Mouse (Mus musculus) liver, embryonic 14.5 days (tissue): ENCODE results near the gene Zmpste24.

ENCODE experiments used
- CTCF ChIP-seq: IDR thresholded peaks from 2 replicates; pipeline ENCODE4 v1.5.1; 2016; ENCODE audit warnings: antibody characterized with exemption, low read depth, control low read depth
- EP300 ChIP-seq: IDR thresholded peaks from 2 replicates; pipeline ENCODE4 v1.6.1; 2016; ENCODE audit warnings: antibody characterized with exemption, low read depth

DNA sequence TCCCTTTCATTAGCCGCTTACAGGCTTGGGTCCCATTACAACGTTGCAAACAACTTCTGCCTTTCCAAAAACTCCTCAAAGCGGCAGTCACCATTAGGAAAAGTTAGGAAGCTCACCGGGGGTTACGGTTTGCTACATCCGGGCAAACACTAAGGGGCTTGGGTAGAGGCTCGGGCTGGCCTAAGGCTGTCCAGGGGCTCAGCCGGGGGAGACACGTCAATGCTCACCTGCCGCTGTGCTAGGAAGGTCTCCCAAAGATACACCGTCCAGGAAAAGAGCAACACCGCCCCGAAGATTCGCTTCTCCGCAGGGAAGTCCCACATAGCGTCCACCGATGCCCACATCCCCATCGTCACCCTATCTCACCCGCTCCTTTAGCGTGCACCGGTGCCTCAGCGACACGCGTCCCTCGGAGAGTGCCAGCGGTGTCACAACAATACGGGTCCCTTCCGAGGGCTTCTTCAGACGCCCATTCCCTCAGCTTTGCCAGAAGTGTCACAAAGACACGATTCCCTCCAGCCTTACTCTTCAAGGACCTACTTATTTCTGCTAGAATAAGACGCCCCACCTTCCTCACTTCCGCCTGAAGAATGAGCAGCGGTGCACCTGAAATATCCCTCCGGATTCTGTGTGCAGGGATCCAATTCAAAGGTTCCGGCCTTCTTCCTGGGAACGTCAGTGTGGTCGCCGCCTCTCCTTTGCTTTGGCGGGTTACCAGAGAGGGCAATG, at the start of gene Zmpste24:
- TF ChIP-seq CTCF, result no peak
- no peak for TF ChIP-seq EP300
